Mouse (Mus musculus) myocyte (in vitro differentiated cells): ENCODE results near the gene Gne.

ENCODE experiments used
- MYOG ChIP-seq, 3 experiments: IDR thresholded peaks; one replicate each; pipeline ENCODE4 v1.6.1; 2011; ENCODE audit warnings: control low read depth in 2 of 3, low read depth in 2 of 3, mild to moderate bottlenecking in 2 of 3; ENCODE audit not compliant: insufficient read length in 2 of 3, control insufficient read depth in 1 of 3, insufficient read depth in 1 of 3
- POLR2A ChIP-seq: IDR thresholded peaks from one replicate; pipeline ENCODE4 v1.6.1; 2011; ENCODE audit warnings: low read depth, mild to moderate bottlenecking, control low read depth, moderate library complexity; ENCODE audit not compliant: insufficient read length
- POLR2AphosphoS2 ChIP-seq: IDR thresholded peaks from one replicate; pipeline ENCODE4 v1.6.1; 2011; ENCODE audit warnings: low read depth, control low read depth; ENCODE audit not compliant: insufficient read length
- TCF12 ChIP-seq: IDR thresholded peaks from one replicate; pipeline ENCODE4 v1.6.1; 2011; ENCODE audit warnings: mild to moderate bottlenecking, control low read depth; ENCODE audit not compliant: poor library complexity, insufficient read depth, severe bottlenecking
- USF1 ChIP-seq: IDR thresholded peaks from one replicate; pipeline ENCODE4 v1.6.1; 2011; ENCODE audit warnings: low read depth, mild to moderate bottlenecking, control low read depth, moderate library complexity

DNA sequence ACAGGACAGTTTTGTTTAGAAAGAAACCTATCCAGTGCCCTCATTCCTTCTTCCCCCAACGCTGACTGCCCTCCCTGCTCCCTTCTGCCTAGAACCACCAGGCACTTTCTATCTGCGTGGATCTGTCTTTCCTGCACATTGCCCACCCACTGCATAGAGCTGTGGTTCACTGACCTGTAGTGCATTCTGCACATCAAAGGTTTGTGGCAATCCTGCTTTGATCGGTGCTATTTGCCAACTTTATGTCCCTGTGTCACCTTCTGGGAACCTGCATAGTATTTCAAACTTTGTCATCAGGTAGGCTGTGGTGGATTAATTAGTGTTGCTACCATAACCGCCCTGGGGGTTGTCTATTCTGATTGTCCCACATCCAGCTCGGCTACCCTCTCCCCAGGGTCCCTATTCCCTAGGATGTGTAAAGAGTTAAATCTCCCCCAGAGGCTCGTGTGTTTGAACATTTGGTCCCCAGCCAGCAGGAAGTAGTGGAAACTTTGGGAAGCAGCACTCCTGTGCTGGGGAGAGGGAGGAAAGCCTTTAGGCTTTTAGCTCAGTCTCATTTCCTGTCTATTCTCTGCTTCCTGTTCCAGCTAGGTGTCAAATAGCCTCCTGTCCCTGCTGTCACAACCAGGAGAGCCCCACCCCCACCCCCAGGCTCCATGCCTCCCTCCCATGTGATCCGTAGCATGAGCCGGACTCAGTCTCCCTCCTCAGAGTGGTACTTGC is 20.4 kb upstream of the Gne start:
- TF ChIP-seq TCF12 (no peak), POLR2A (no peak), USF1 (no peak), MYOG (IDR thresholded peaks at IDR 0.05; ENCODE audit: control insufficient read depth in 1 of 3, insufficient read depth in 1 of 3, insufficient read length in 2 of 3, low read depth in 2 of 3) (no peak), POLR2AphosphoS2 (no peak)
